In genomic region chr12:108444166-108445115, GRCm38 (mm10) we compare ENCODE assay signal across 10 mouse cellular contexts.
A peak's percentile ranks its signal among the peaks of the same experiment; 100 is the strongest.
DNase-seq lines count a peak whose midpoint lies in the region; ATAC-seq and TF ChIP-seq lines count a peak whose summit lies in the region.
"Had no signal": no experiment of that assay in that cellular context is flagged by ENCODE, and none has a peak within 500 bp of the region (broad histone marks: within the 10 kb centered on the region; RNA-seq: fewer than 3 reads in every experiment).

No protein-coding gene starts in this region.

- DNase-seq in intestine, embryonic 14.5 days (ENCODE audit: low spot score) = no peak
- DNase-seq in brain, adult 2 months (ENCODE audit: low read depth, low spot score) = peak; percentile 55
- DNase-seq in hindbrain, embryonic 11.5 days (ENCODE audit: low spot score) = peak; percentile 61
- DNase-seq in neural tube, embryonic 11.5 days (ENCODE audit: low spot score) = peak; percentile 69
- DNase-seq in gastrocnemius, postnatal 10 days = no peak
- DNase-seq in yolk sac, embryonic 10.5 days (ENCODE audit: low spot score) = no peak
- no peak for DNase-seq in thymus, postnatal 25 days
- DNase-seq: gastrocnemius, postnatal 14 days; kidney, adult 8-10 months had no signal

- peak overlapping the region; percentile 81 for H3K27ac ChIP-seq in intestine, embryonic 14.5 days (ENCODE audit: low read depth)
- H3K27ac ChIP-seq in intestine, postnatal 0 days (ENCODE audit: low read depth, low read length) = no peak overlapping the region
- peak overlapping the region; percentile 1; the same call in 1 of the 2 replicates for H3K27ac ChIP-seq in hindbrain, embryonic 11.5 days (ENCODE audit: low read depth, low read length)
- peak overlapping the region; percentile 78 for H3K27ac ChIP-seq in neural tube, embryonic 11.5 days (ENCODE audit: low read depth, low read length)

- no peak overlapping the region for H3K9ac ChIP-seq in intestine, embryonic 14.5 days (ENCODE audit: low read length)
- H3K9ac ChIP-seq in intestine, postnatal 0 days (ENCODE audit: low read depth, low read length) = no peak overlapping the region
- peak overlapping the region; percentile 2; the same call in 1 of the 2 replicates for H3K9ac ChIP-seq in hindbrain, embryonic 11.5 days (ENCODE audit: low read depth, low read length)
- no peak overlapping the region for H3K9ac ChIP-seq in neural tube, embryonic 11.5 days (ENCODE audit: low read length)

- 63% methylated on average over 11 of the region's 11 CpGs for WGBS in intestine, embryonic 14.5 days
- WGBS in intestine, postnatal 0 days = 72% methylated on average over 11 of the region's 11 CpGs
- 51% methylated on average over 11 of the region's 11 CpGs for WGBS in hindbrain, embryonic 11.5 days
- 38% methylated on average over 11 of the region's 11 CpGs for WGBS in neural tube, embryonic 11.5 days

- TF ChIP-seq CTCF in intestine, postnatal 0 days (IDR thresholded peaks at IDR 0.05; ENCODE audit: low read depth) = no peak

- no peaks in the 10 kb centered on the region for H3K36me3 ChIP-seq in intestine, embryonic 14.5 days (ENCODE audit: control insufficient read depth, insufficient read depth, low read length)
- H3K36me3 ChIP-seq in intestine, postnatal 0 days (ENCODE audit: control insufficient read depth, insufficient read depth) = no peaks in the 10 kb centered on the region
- H3K36me3 ChIP-seq in hindbrain, embryonic 11.5 days (ENCODE audit: control insufficient read depth, insufficient read depth, low read length) = no peaks in the 10 kb centered on the region
- H3K36me3 ChIP-seq in neural tube, embryonic 11.5 days (ENCODE audit: control insufficient read depth, insufficient read depth, low read length) = no peaks in the 10 kb centered on the region; the same call in 1 of the 2 replicates

- H3K27me3 ChIP-seq in intestine, embryonic 14.5 days (replicated peaks; ENCODE audit: control insufficient read depth, insufficient read depth, low read length) = no peaks in the 10 kb centered on the region
- H3K27me3 ChIP-seq in intestine, postnatal 0 days (replicated peaks; ENCODE audit: control insufficient read depth, insufficient read depth, low read length) = no peaks in the 10 kb centered on the region
- H3K27me3 ChIP-seq in hindbrain, embryonic 11.5 days (ENCODE audit: control insufficient read depth, insufficient read depth, low read length) = no peaks in the 10 kb centered on the region
- no peaks in the 10 kb centered on the region for H3K27me3 ChIP-seq in neural tube, embryonic 11.5 days (ENCODE audit: control insufficient read depth, insufficient read depth, low read length)

- no peaks in the 10 kb centered on the region for H3K9me3 ChIP-seq in intestine, embryonic 14.5 days (ENCODE audit: control insufficient read depth, low read length)
- no peaks in the 10 kb centered on the region for H3K9me3 ChIP-seq in intestine, postnatal 0 days (ENCODE audit: control insufficient read depth)
- no peaks in the 10 kb centered on the region for H3K9me3 ChIP-seq in hindbrain, embryonic 11.5 days (ENCODE audit: control insufficient read depth, low read length)
- H3K9me3 ChIP-seq in neural tube, embryonic 11.5 days (ENCODE audit: control insufficient read depth, low read length) = no peaks in the 10 kb centered on the region

- H3K4me3 ChIP-seq in intestine, embryonic 14.5 days (ENCODE audit: low read depth, low read length) = no peak overlapping the region
- H3K4me3 ChIP-seq in intestine, postnatal 0 days (ENCODE audit: low read depth, low read length) = no peak overlapping the region
- no peak overlapping the region for H3K4me3 ChIP-seq in hindbrain, embryonic 11.5 days (ENCODE audit: low read depth, low read length)
- no peak overlapping the region for H3K4me3 ChIP-seq in neural tube, embryonic 11.5 days (ENCODE audit: low read depth, low read length)

- no peak overlapping the region for H3K4me2 ChIP-seq in intestine, embryonic 14.5 days (ENCODE audit: low read length)
- no peak overlapping the region for H3K4me2 ChIP-seq in intestine, postnatal 0 days (replicated peaks; ENCODE audit: low read depth)
- H3K4me2 ChIP-seq in hindbrain, embryonic 11.5 days (replicated peaks; ENCODE audit: low read depth, low read length) = no peak overlapping the region
- H3K4me2 ChIP-seq in neural tube, embryonic 11.5 days (ENCODE audit: low read depth) = no peak overlapping the region

- H3K4me1 ChIP-seq in intestine, embryonic 14.5 days (replicated peaks; ENCODE audit: control insufficient read depth, insufficient read depth, low read length) = peaks cover 34% of the 10 kb centered on the region
- no peaks in the 10 kb centered on the region for H3K4me1 ChIP-seq in intestine, postnatal 0 days (replicated peaks; ENCODE audit: control insufficient read depth, insufficient read depth, low read length)
- H3K4me1 ChIP-seq in hindbrain, embryonic 11.5 days (replicated peaks; ENCODE audit: control insufficient read depth, insufficient read depth, low read length) = no peaks in the 10 kb centered on the region; the same call in 1 of the 2 replicates
- peaks cover 19% of the 10 kb centered on the region for H3K4me1 ChIP-seq in neural tube, embryonic 11.5 days (ENCODE audit: control insufficient read depth, insufficient read depth, low read length)

- 0 out of 2 replicates have a peak, but pooled peaks have one; percentile 13 for ATAC-seq in intestine, embryonic 14.5 days (replicated peaks; ENCODE audit: low FRiP score, low TSS enrichment, low read depth)
- ATAC-seq in intestine, postnatal 0 days = no peak
- peak; percentile 68 for ATAC-seq in hindbrain, embryonic 11.5 days (ENCODE audit: low FRiP score)
- peak; percentile 87 for ATAC-seq in neural tube, embryonic 11.5 days (ENCODE audit: insufficient read depth, low FRiP score, low TSS enrichment)

Comparison
In these comparisons a context has a peak if more than half of its experiments do, and no peak if none do; other contexts are left out.
1. DNase-seq: peak in brain, adult 2 months (single experiment), hindbrain, embryonic 11.5 days (single experiment) and neural tube, embryonic 11.5 days (single experiment); none in intestine, embryonic 14.5 days (single experiment), gastrocnemius, postnatal 10 days (single experiment), yolk sac, embryonic 10.5 days (single experiment) and thymus, postnatal 25 days (single experiment).